Mouse (Mus musculus): ENCODE measurements around the gene Uso1.

- TF ChIP-seq GATA1 (IDR thresholded peaks at IDR 0.05; ENCODE audit: low read length) (no peak), TAL1 (IDR thresholded peaks at IDR 0.05; ENCODE audit: low read length) (no peak)
These were observed 28.2 kb downstream of the Uso1 start for GRCm38 (mm10) chr5:92165976-92166375.

All from erythroblast, embryonic 14.5 days (primary cell).